Mouse (Mus musculus): ENCODE data around the gene Slc15a3.

Gene Slc15a3

GRCm38 (mm10) chr19:10870676-10871075 is 31.1 kb downstream of the Slc15a3 start:
- no peak for DNase-seq

DNA sequence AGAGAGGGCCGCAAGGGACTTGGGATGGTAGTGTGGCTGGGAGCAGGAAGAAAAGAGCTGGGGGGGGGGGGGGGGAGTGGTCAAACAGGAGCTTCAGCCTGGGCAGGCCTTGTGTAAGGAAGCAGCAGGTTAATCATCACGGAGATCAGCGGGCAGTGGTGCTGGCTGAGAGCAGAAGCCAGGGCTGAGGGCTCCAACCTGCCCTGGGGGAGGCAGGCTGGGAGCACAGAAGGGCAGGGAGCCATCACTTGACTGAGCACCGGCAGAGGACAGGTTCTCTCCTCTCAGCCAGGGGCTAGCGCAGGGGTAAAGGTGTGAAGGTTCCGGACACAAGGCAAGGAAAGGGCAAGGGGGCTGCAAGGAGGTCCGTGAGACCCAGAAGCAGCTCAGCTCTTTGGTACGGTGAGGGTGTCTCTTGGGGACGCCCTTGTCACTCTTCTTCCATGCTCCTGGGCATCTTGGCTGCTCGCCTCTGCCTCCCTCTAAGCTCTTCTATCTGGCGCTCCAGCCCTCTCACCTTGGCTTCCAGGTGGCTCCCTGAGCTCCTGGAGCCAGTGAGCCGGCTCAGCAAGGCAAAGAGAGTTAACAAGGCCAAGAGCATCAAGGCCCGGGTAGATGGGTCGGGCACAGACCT is 31.9 kb downstream of the Slc15a3 start:
- DNase-seq, result peak in 1 of 2 experiments; percentile 61

DNA sequence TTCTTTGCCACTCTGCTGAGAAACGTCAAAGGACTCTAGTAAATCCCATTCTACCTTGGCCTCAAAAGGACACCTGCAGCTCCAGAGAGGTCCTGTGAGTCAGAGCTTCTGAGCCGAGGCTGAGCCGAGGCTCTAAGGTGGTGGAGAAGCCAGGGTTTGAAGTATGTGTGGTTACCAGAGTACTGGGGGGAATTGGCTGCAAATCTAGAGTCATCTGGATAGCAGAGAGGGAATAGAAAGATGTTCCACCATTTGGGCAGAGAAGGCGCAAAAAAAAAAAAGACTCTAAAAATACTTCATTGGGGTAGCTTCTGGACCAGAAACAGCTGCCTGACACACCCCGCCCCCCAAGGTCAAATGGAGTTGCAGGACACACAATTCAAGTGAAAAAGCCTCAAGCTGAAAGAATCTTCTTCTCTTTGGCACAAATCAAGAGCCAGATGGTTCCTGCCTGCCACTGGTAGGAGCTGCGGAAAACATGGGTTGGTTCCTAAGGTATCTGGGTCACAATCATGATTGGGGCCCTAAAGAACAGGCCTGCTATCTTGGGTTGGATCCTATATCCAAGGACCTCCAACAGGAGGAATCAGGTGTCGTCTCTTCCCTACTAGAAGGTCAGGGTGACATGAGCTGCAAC is 38.8 kb downstream of the Slc15a3 start:
- DNase-seq, result no peak

DNA sequence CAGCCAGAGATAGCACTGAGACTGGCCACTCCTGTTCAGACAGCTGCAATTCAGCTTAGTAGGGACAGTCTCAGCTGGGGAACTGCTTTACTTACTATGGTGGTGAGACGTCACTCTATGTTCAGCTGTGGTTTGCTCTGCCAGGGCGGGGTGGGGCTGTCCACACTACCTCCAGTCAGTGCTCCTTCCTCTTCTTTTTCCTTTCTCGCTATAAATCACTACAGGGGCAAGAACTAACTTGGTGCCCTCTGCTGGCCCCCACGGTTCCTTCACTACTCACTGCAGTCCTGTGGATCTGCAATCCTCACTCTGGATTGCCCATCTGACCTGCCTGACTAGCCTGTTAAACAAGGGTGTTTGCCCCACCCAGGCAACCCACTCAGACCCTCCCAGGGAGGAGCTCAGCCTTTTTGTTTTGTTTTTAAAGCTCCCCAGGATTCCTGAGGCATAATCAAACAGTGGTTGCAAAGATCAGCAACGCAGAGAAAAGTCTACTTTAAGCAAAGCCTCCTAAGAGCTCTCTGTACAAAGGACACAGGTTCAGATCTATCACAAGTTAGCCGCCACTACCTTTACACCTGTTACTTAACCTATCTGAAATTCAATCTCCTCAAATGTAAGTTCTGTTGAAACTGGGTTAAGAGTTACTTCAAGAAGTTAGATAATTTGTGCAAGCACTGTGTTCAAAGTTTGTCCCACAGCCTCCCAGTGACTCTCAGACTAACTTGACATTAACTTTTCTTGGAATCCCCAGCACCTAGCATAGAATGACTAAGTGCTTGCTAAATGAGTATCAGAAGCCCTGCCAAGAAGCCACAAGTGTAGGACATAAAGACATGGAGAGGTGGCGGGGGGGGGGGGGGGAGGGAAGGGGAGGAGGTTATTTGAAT is 40.8 kb downstream of the Slc15a3 start:
- DNase-seq, result peak; percentile 58 to 72

GRCm38 (mm10) chr19:10880975-10881425 is 41.5 kb downstream of the Slc15a3 start:
- no peak for DNase-seq

DNA sequence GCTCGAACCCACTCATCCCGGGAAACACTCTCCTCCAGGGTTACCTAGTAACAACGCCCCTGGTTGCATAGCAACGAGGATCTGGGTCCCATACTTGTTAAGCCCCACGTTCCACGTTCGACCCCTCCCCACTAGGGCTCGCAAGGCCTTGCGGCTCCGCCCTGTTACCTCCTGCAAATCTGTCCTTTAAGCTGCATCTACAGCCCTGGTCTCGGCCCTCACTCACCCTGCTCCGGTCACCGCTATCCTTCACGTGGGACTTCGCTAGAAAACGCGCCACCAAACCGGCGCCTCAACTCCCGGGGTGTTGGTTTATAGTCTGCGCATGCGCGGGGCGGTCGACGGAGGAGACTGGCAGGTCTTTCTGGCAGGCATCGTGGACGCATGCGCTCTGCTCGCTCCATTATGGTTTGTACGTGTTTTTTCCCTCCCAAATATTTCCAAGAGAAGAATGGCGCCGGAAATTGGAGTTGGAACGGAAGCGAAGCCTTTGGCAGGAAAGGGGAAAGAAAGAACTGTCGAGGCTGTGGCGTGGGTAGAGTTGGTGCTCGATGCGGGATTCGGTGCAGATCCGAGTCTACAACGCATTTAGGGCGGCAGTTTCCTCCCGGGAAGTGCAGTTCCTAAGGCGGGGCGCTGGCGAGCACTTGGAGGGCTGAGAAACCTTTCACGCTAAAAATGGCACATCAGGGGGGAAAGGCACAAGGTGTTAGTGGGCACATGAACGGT is 42.1 kb downstream of the Slc15a3 start, which contains the start of gene Tmem109:
Gene Tmem109, minus strand, starts transcription at position 576 of the 729 bp plus-strand sequence.
- DNase-seq, result peak; percentile 95 to 97

- no peak for DNase-seq
Measured at GRCm38 (mm10) chr19:10892201-10892600, 52.7 kb downstream of the Slc15a3 start.

GRCm38 (mm10) chr19:10895016-10895528 is 55.5 kb downstream of the Slc15a3 start, which contains the start of gene Prpf19:
Prpf19 (plus strand) TSS chr19:10895231.
- peak; percentile 98 to 99 for DNase-seq

GRCm38 (mm10) chr19:10895708-10896107 is 56.2 kb downstream of the Slc15a3 start:
- DNase-seq, result no peak

DNA sequence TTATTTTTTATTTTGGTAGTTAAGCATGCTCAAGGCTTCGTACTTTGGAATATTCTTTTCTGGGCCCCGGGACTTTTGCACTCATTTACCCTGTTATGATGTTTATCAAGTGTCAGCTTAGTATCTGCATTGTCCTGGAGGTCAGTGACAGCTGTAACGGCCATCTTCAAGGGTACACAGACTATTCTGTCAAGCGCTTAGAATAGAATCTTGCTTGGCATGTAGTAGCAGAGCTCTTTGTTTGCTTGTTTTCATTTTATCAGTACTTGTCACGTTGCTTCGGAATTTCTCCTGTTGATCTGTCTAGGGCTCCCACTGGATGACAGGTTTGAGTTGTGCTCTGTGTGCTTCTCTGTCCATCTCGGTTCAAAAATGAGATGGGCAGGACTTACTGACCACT is 57.3 kb downstream of the Slc15a3 start:
- no peak for DNase-seq

- DNase-seq, result no peak
Measured at GRCm38 (mm10) chr19:10897491-10897890, 58.0 kb downstream of the Slc15a3 start.

GRCm38 (mm10) chr19:10900315-10900714 is 60.8 kb downstream of the Slc15a3 start:
- no peak for DNase-seq

DNA sequence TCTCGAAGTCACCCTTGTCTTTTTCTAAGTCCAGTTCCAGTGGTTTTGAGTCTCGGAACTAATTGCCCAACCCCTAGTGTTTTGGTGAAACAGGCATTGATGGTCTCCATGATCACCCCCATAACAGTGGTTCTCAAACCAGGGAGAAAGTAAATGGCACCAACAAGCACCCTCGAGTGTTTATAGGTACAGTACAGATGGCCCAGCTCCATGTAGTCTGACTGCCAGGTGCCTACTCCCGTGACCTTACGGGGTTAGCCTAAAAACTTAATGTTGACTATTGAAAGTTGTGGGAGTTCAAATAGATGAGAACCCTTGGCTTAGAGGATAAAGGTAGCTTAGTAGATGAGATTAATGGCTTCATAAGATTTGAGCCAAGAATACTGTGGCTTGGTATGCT is 61.5 kb downstream of the Slc15a3 start:
- DNase-seq, result no peak

DNA sequence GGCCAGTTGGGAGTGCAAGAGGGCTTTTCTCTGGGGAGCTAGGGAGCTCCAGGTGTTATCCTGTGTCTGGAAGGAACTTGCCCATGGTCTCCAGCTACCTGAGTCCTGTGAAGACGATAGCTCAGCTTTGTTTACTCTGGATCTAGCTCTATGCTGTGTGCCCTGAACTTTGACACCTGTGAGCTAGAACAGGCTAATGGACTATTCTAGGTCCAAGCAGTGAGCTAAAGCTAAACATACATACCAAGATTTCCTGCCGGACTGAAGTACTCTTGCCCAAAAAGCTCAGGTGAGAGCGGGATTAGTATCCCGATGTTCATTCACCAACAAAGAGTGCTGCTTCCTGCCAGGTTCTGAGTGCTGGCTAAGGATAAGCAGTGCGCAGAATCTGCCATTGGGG is 65.0 kb downstream of the Slc15a3 start:
- DNase-seq, result no peak

DNA sequence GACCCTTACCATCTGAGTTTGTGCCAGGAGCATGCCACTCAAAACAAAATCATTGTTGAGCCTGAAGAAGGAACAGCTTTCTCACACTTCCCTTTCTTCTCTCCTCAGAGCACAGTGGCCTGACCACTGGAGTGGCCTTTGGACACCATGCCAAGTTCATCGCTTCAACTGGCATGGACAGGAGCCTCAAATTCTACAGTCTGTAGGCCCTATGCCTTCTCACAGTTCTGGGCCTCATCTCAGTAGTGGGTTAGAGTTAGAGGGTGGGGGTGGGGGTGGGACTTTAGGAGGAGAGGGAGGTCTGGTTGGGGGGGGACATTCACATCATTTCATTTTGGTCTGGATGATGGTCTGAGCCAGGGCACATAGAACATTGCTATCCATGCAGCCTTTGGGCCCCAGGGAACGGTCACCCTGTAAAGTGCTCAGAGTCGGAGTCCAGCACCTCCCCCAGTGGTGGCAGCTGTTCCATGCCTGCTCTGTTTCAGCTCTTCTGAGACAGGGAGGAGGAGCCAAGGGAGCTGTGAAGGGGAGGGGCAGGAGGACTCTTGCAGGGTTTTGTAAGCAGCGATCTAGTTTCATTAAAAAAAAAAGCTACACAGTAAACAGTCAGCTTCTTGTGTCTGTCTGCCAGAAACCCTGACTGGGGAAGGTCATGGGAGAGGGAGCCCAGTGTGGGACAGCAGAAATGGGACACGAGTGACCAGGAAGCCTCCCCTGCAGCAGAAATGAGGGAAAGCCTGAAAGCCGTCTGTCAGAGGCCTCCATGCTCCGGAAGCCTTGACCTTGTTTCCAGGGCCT is 65.6 kb downstream of the Slc15a3 start:
- DNase-seq, result peak; percentile 74 to 88

- no peak for DNase-seq
Measured at GRCm38 (mm10) chr19:10905728-10906000, 66.1 kb downstream of the Slc15a3 start.

- peak; percentile 70 to 75 for DNase-seq
Measured at GRCm38 (mm10) chr19:10907891-10908290, 68.4 kb downstream of the Slc15a3 start.

Data from kidney, postnatal 25 days (tissue).